Mouse (Mus musculus) MEL (cell line): ENCODE measurements at regions not wholly inside any gene's neighbourhood (a gene's known extent, or its start where the extent isn't known, plus 50 kb on each side); places are given as distances from the start of the nearest gene placed in this dataset.

Experiments
- DNase-seq: peaks from one replicate; pipeline ENCODE4 v3.0.0; 2011; ENCODE audit warnings: low read depth, low spot score
- H3K27ac ChIP-seq: 2 replicates; pipeline ENCODE4 v1.5.1; 2012; ENCODE audit warnings: low read depth, mild to moderate bottlenecking, control low read depth, low read length, moderate library complexity; ENCODE audit not compliant: control insufficient read depth
- H3K27me3 ChIP-seq, 2 experiments: fragments of 150-350 bp in 1 of 2; sonication (generic) in 1 of 2; 2 replicates each; pipeline ENCODE4 v1.6.1; 2012; ENCODE audit warnings: low read length in 2 of 2, mild to moderate bottlenecking in 2 of 2, improper control_type of control experiment in 1 of 2, moderate library complexity in 1 of 2; ENCODE audit not compliant: insufficient read depth in 2 of 2, control insufficient read depth in 1 of 2
- H3K36me3 ChIP-seq, 2 experiments: 2 replicates each; pipeline ENCODE4 v1.6.1; 2012 to 2014; ENCODE audit warnings: low read length in 2 of 2, improper control_type of control experiment in 1 of 2, inconsistent platforms in 1 of 2, mild to moderate bottlenecking in 1 of 2; ENCODE audit not compliant: insufficient read depth in 2 of 2, control insufficient read depth in 1 of 2
- H3K4me1 ChIP-seq, 2 experiments: fragments of 150-350 bp in 1 of 2; sonication (generic) in 1 of 2; 2 replicates each; pipeline ENCODE4 v1.6.1; 2012; ENCODE audit warnings: low read length in 2 of 2, improper control_type of control experiment in 1 of 2, mild to moderate bottlenecking in 1 of 2; ENCODE audit not compliant: insufficient read depth in 2 of 2, control insufficient read depth in 1 of 2
- H3K4me3 ChIP-seq, 2 experiments: fragments of 150-350 bp in 1 of 2; sonication (generic) in 1 of 2; 2 replicates each; pipeline ENCODE4 v1.5.1; 2012; ENCODE audit warnings: low read depth in 2 of 2, low read length in 2 of 2, mild to moderate bottlenecking in 2 of 2, moderate library complexity in 2 of 2, control low read depth in 1 of 2, improper control_type of control experiment in 1 of 2; ENCODE audit not compliant: control insufficient read depth in 1 of 2, insufficient read depth in 1 of 2
- H3K79me2 ChIP-seq: 2 replicates; pipeline ENCODE4 v1.6.1; 2012; ENCODE audit warnings: mild to moderate bottlenecking, low read length, moderate library complexity; ENCODE audit not compliant: control insufficient read depth, poor library complexity, insufficient read depth
- H3K9ac ChIP-seq: 2 replicates; pipeline ENCODE4 v1.6.1; 2012; ENCODE audit warnings: low read depth, mild to moderate bottlenecking, control low read depth, low read length, moderate library complexity; ENCODE audit not compliant: control insufficient read depth, poor library complexity, severe bottlenecking
- H3K9me3 ChIP-seq: fragments of 150-350 bp; sonication (generic); replicated peaks from 2 replicates; pipeline ENCODE4 v1.6.1; 2012; ENCODE audit warnings: mild to moderate bottlenecking, low read length, improper control_type of control experiment, moderate library complexity; ENCODE audit not compliant: insufficient read depth
- CHD1 ChIP-seq: IDR thresholded peaks from 2 replicates; pipeline ENCODE4 v1.6.1; 2012; ENCODE audit warnings: low read depth, mild to moderate bottlenecking, inconsistent platforms, low read length, improper control_type of control experiment
- E2F4 ChIP-seq: IDR thresholded peaks from 2 replicates; pipeline ENCODE4 v1.6.1; 2011; ENCODE audit warnings: low read depth, low read length, improper control_type of control experiment, borderline replicate concordance
- ETS1 ChIP-seq: IDR thresholded peaks from 2 replicates; pipeline ENCODE4 v1.6.1; 2012; ENCODE audit warnings: low read depth, mild to moderate bottlenecking, inconsistent platforms, low read length, improper control_type of control experiment, moderate library complexity
- GATA1 ChIP-seq: IDR thresholded peaks from 2 replicates; pipeline ENCODE4 v1.6.1; 2011; ENCODE audit warnings: low read depth, low read length, improper control_type of control experiment
- HCFC1 ChIP-seq: IDR thresholded peaks from 2 replicates; pipeline ENCODE4 v1.6.1; 2012; ENCODE audit warnings: low read depth, mild to moderate bottlenecking, inconsistent platforms, low read length, improper control_type of control experiment, moderate library complexity
- MEF2A ChIP-seq: IDR thresholded peaks from 2 replicates; pipeline ENCODE4 v1.6.1; 2014; ENCODE audit warnings: low read depth, mild to moderate bottlenecking, inconsistent platforms, low read length, improper control_type of control experiment; ENCODE audit not compliant: poor library complexity, insufficient replicate concordance, severe bottlenecking; ENCODE audit errors: extremely low read depth
- MYB ChIP-seq: IDR thresholded peaks from 2 replicates; pipeline ENCODE4 v1.6.1; 2011; ENCODE audit warnings: mild to moderate bottlenecking, low read depth, low read length, improper control_type of control experiment
- RAD21 ChIP-seq: IDR thresholded peaks from 2 replicates; pipeline ENCODE4 v1.6.1; 2011; ENCODE audit warnings: mild to moderate bottlenecking, low read depth, low read length, improper control_type of control experiment
- SIN3A ChIP-seq: IDR thresholded peaks from 2 replicates; pipeline ENCODE4 v1.6.1; 2012; ENCODE audit warnings: low read length, improper control_type of control experiment, inconsistent platforms
- SMC3 ChIP-seq: IDR thresholded peaks from 2 replicates; pipeline ENCODE4 v1.6.1; 2011; ENCODE audit warnings: low read depth, low read length, improper control_type of control experiment
- TBP ChIP-seq: IDR thresholded peaks from 2 replicates; pipeline ENCODE4 v1.8.0; 2011; ENCODE audit warnings: low read depth, low read length, improper control_type of control experiment
- TCF12 ChIP-seq: IDR thresholded peaks from 2 replicates; pipeline ENCODE4 v1.6.1; 2014; ENCODE audit warnings: low read depth, mild to moderate bottlenecking, inconsistent platforms, low read length, improper control_type of control experiment, moderate library complexity
- UBTF ChIP-seq: IDR thresholded peaks from 2 replicates; pipeline ENCODE4 v1.6.1; 2012; ENCODE audit warnings: low read depth, mild to moderate bottlenecking, inconsistent platforms, low read length, improper control_type of control experiment, moderate library complexity, borderline replicate concordance; ENCODE audit not compliant: insufficient read depth
- ZC3H11A ChIP-seq: IDR thresholded peaks from 2 replicates; pipeline ENCODE4 v1.6.1; 2012; ENCODE audit warnings: low read depth, mild to moderate bottlenecking, inconsistent platforms, low read length, improper control_type of control experiment
- ZKSCAN1 ChIP-seq: IDR thresholded peaks from 2 replicates; pipeline ENCODE4 v1.6.1; 2012; ENCODE audit warnings: low read depth, mild to moderate bottlenecking, inconsistent platforms, low read length, improper control_type of control experiment, moderate library complexity
- ZNF384 ChIP-seq: IDR thresholded peaks from 2 replicates; pipeline ENCODE4 v1.6.1; 2012; ENCODE audit warnings: low read depth, mild to moderate bottlenecking, inconsistent platforms, low read length, improper control_type of control experiment

- Histone ChIP-seq H3K9ac (no peak overlapping the region), H3K27ac (no peak overlapping the region), H3K27me3 (no peaks in the 10 kb centered on the region), H3K36me3 (no peaks in the 10 kb centered on the region), H3K4me3 (no peak overlapping the region), H3K9me3 (no peaks in the 10 kb centered on the region), H3K79me2 (no peaks in the 10 kb centered on the region), H3K4me1 (no peaks in the 10 kb centered on the region)
- DNase-seq, result no peak
- TF ChIP-seq E2F4 (no peak), ZKSCAN1 (no peak), CHD1 (no peak), SIN3A (no peak), MEF2A (no peak), ZC3H11A (no peak), TBP (no peak), TCF12 (no peak), GATA1 (no peak), RAD21 (no peak)
Measured at GRCm38 (mm10) chr10:84296168-84296567, 144.2 kb downstream of the Nuak1 start.

DNA sequence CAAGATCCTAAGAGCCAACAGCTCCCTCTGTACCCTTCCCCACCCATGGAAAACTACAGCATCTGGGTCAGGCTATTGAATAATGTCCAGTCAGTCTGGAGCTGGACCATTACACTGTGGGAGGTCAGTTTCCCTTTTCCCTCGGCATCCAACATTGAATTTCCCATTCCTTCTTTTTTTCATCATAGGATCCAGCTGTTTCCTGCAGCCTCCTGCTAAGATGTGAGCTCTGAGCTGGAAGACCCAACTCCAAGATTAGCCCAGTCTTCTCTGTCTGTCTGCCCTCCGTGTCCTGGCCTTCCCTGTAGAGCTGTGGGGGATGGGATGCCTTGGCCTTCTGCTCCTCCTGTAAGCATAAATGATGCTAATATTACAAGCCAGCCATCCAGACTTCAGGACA is 138.8 kb downstream of the Nuak1 start:
- TF ChIP-seq TBP (no peak), MYB (no peak), TCF12 (no peak), HCFC1 (no peak), ETS1 (no peak), SIN3A (no peak), UBTF (no peak), ZNF384 (no peak), SMC3 (no peak), MEF2A (no peak), E2F4 (no peak), RAD21 (no peak)
- Histone ChIP-seq H3K79me2 (no peaks in the 10 kb centered on the region), H3K27ac (no peak overlapping the region)

More for the DNA sequence above, 138.8 kb downstream of the Nuak1 start:
- no peaks in the 10 kb centered on the region for H3K36me3 ChIP-seq
- H3K9ac ChIP-seq, result no peak overlapping the region
- no peak overlapping the region for H3K4me3 ChIP-seq
- H3K9me3 ChIP-seq, result no peaks in the 10 kb centered on the region
- H3K27me3 ChIP-seq, result no peaks in the 10 kb centered on the region
- no peaks in the 10 kb centered on the region for H3K4me1 ChIP-seq
- no peak for DNase-seq
